Mouse (Mus musculus) stomach, postnatal 0 days (tissue): ENCODE data around the gene Olfr342. TPM values are rescaled to one million over a fixed set of nuclear protein-coding genes. Genes with fewer than 3 reads are reported as not detected.

ENCODE experiments used
- ATAC-seq: fragments of 200-750 bp; cut with Nextera tagmentation; 2 replicates; pipeline ENCODE4 v1.8.0; 2017; ENCODE audit not compliant: low FRiP score, low TSS enrichment
- DNase-seq: peaks from one replicate; pipeline ENCODE4 v3.0.0-alpha.2; 2016; ENCODE audit warnings: low spot score
- H3K27ac ChIP-seq: fragments of 300-500 bp; sonication (generic); replicated peaks from 2 replicates; pipeline ENCODE4 v1.5.1; 2014; ENCODE audit warnings: mild to moderate bottlenecking, control low read depth
- H3K27me3 ChIP-seq: fragments of 300-500 bp; sonication (generic); 2 replicates; pipeline ENCODE4 v1.6.1; 2014; ENCODE audit warnings: low read length; ENCODE audit not compliant: control insufficient read depth, insufficient read depth
- H3K36me3 ChIP-seq: fragments of 300-500 bp; sonication (generic); 2 replicates; pipeline ENCODE4 v1.6.1; 2014; ENCODE audit warnings: low read length, mixed read lengths; ENCODE audit not compliant: control insufficient read depth, insufficient read depth
- H3K4me1 ChIP-seq: fragments of 300-500 bp; sonication (generic); replicated peaks from 2 replicates; pipeline ENCODE4 v1.6.1; 2014; ENCODE audit warnings: antibody characterized with exemption; ENCODE audit not compliant: control insufficient read depth, insufficient read depth
- H3K4me2 ChIP-seq: fragments of 300-500 bp; sonication (generic); replicated peaks from 2 replicates; pipeline ENCODE4 v1.6.1; 2014; ENCODE audit warnings: low read depth, mild to moderate bottlenecking, control low read depth, moderate library complexity
- H3K4me3 ChIP-seq: fragments of 300-500 bp; sonication (generic); 2 replicates; pipeline ENCODE4 v1.5.1; 2014; ENCODE audit warnings: low read depth, low read length, control low read depth
- H3K9ac ChIP-seq: fragments of 300-500 bp; sonication (generic); 2 replicates; pipeline ENCODE4 v1.6.1; 2014; ENCODE audit warnings: mild to moderate bottlenecking, low read length, control low read depth, mixed read lengths
- H3K9me3 ChIP-seq: fragments of 300-500 bp; sonication (generic); 2 replicates; pipeline ENCODE4 v1.6.1; 2016; ENCODE audit warnings: low read length; ENCODE audit not compliant: control insufficient read depth
- CTCF ChIP-seq: IDR thresholded peaks from 2 replicates; pipeline ENCODE4 v1.5.1; 2016; ENCODE audit warnings: antibody characterized with exemption, low read depth, mild to moderate bottlenecking, moderate library complexity
- EP300 ChIP-seq: optimal IDR thresholded peaks from 2 replicates; pipeline ENCODE3; 2016; ENCODE audit warnings: antibody characterized with exemption
- WGBS: fragments of 180-500 bp; shearing (Covaris S2); extraction: QIAGEN DNeasy Blood & Tissue Kit; methylation state at CpG from one replicate; pipeline ENCODE4 v1.1.7; 2014; 5-methylcytosine and 5-hydroxymethylcytosine counted together
- polyA plus RNA-seq: library from polyadenylated mRNA; unstranded; fragments of >200 nt; fragmentation: Nextera tagmentation; extraction: Ambion mirVana; gene quantifications from 2 replicates; pipeline ENCODE4 v1.2.1, GENCODE M21; 2015

Gene Olfr342
- not detected in 2 replicates for polyA plus RNA-seq

GRCm38 (mm10) chr2:36524698-36525097 is at the start of gene Olfr342:
Gene Olfr342 (plus strand): TSS chr2:36524998.
- no peaks in the 10 kb centered on the region for H3K36me3 ChIP-seq
- no peak for DNase-seq
- no peak within 1 kb of the TSS for H3K4me3 ChIP-seq
- WGBS: 71% methylated on average over 3 of the region's 3 CpGs
- no peaks in the 10 kb centered on the region for H3K9me3 ChIP-seq
- H3K4me1 ChIP-seq: no peaks in the 10 kb centered on the region
- ATAC-seq: no peak
- H3K9ac ChIP-seq: no peak within 1 kb of the TSS
- no peak for TF ChIP-seq CTCF
- no peak for TF ChIP-seq EP300
- H3K4me2 ChIP-seq: no peak within 1 kb of the TSS
- H3K27ac ChIP-seq: no peak within 1 kb of the TSS
- H3K27me3 ChIP-seq: no peaks in the 10 kb centered on the region

GRCm38 (mm10) chr2:36482368-36482767 is 42.4 kb upstream of the Olfr342 start, which contains the start of gene Olfr341:
Gene Olfr341 (minus strand): TSS chr2:36482468.
- H3K27me3 ChIP-seq: no peaks in the 10 kb centered on the region
- H3K4me1 ChIP-seq: no peaks in the 10 kb centered on the region
- H3K9ac ChIP-seq: no peak within 1 kb of the TSS
- H3K4me2 ChIP-seq: no peak within 1 kb of the TSS
- no peaks in the 10 kb centered on the region for H3K9me3 ChIP-seq
- TF ChIP-seq EP300 (no peak), CTCF (no peak)
- DNase-seq: no peak
- H3K4me3 ChIP-seq: no peak within 1 kb of the TSS
- H3K36me3 ChIP-seq: no peaks in the 10 kb centered on the region
- H3K27ac ChIP-seq: no peak within 1 kb of the TSS
- no peak for ATAC-seq

- Histone ChIP-seq H3K9me3 (no peaks in the 10 kb centered on the region), H3K36me3 (no peaks in the 10 kb centered on the region), H3K4me1 (no peaks in the 10 kb centered on the region), H3K4me2 (no peak overlapping the region), H3K9ac (no peak overlapping the region), H3K4me3 (no peak overlapping the region), H3K27me3 (no peaks in the 10 kb centered on the region), H3K27ac (no peak overlapping the region)
- TF ChIP-seq EP300 (no peak), CTCF (no peak)
- ATAC-seq: no peak
- no peak for DNase-seq
These were observed 40.4 kb downstream of the Olfr342 start for GRCm38 (mm10) chr2:36565156-36565555.

- ATAC-seq: no peak
These were observed 41.6 kb downstream of the Olfr342 start, which contains the start of gene Olfr344 for GRCm38 (mm10) chr2:36566362-36566761. Gene Olfr344 (plus strand): TSS chr2:36566662.

GRCm38 (mm10) chr2:36567022-36567421 is 42.2 kb downstream of the Olfr342 start:
- ATAC-seq: no peak
- no peak for DNase-seq
- no peak overlapping the region for H3K4me2 ChIP-seq
- no peak overlapping the region for H3K27ac ChIP-seq
- H3K4me1 ChIP-seq: no peaks in the 10 kb centered on the region
- no peaks in the 10 kb centered on the region for H3K27me3 ChIP-seq
- no peaks in the 10 kb centered on the region for H3K9me3 ChIP-seq
- no peak overlapping the region for H3K4me3 ChIP-seq
- TF ChIP-seq EP300 (no peak), CTCF (no peak)
- no peaks in the 10 kb centered on the region for H3K36me3 ChIP-seq
- no peak overlapping the region for H3K9ac ChIP-seq

More at GRCm38 (mm10) chr2:36566362-36566761, 41.6 kb downstream of the Olfr342 start, which contains the start of gene Olfr344:
- DNase-seq: no peak
- TF ChIP-seq CTCF: no peak
- no peak for TF ChIP-seq EP300
- Histone ChIP-seq H3K4me1 (no peaks in the 10 kb centered on the region), H3K27ac (no peak within 1 kb of the TSS), H3K4me3 (no peak within 1 kb of the TSS), H3K4me2 (no peak within 1 kb of the TSS), H3K9ac (no peak within 1 kb of the TSS), H3K27me3 (no peaks in the 10 kb centered on the region), H3K36me3 (no peaks in the 10 kb centered on the region), H3K9me3 (no peaks in the 10 kb centered on the region)
- 90% methylated on average over 1 of the region's 1 CpGs for WGBS

- Histone ChIP-seq H3K27me3 (no peaks in the 10 kb centered on the region), H3K36me3 (no peaks in the 10 kb centered on the region), H3K4me3 (no peak overlapping the region), H3K4me2 (no peak overlapping the region), H3K27ac (no peak overlapping the region), H3K9ac (no peak overlapping the region), H3K9me3 (no peaks in the 10 kb centered on the region), H3K4me1 (no peaks in the 10 kb centered on the region)
- no peak for TF ChIP-seq CTCF
- no peak for TF ChIP-seq EP300
- DNase-seq (no peak), ATAC-seq (no peak)
- 95% methylated on average over 3 of the region's 3 CpGs for WGBS
These were observed 43.0 kb downstream of the Olfr342 start for GRCm38 (mm10) chr2:36567845-36568244.

Other genes starting within 250 kb of the Olfr342 start
- gene Olfr338, start 151.5 kb upstream of the Olfr342 start, polyA plus RNA-seq: 0.01 TPM in 1 of 2 replicates, not detected in the other
- not detected in 2 replicates for gene Olfr339, start 106.1 kb upstream of the Olfr342 start, polyA plus RNA-seq
- not detected in 2 replicates for gene Olfr340, start 72.4 kb upstream of the Olfr342 start, polyA plus RNA-seq
- gene Olfr341, start 42.5 kb upstream of the Olfr342 start, polyA plus RNA-seq: 0.04 TPM in 1 of 2 replicates, not detected in the other
- 0.04 TPM in 1 of 2 replicates, not detected in the other for gene Olfr344, start 41.7 kb downstream of the Olfr342 start, polyA plus RNA-seq
- not detected in 2 replicates for gene Olfr345, start 115.0 kb downstream of the Olfr342 start, polyA plus RNA-seq
- gene Olfr346, start 160.8 kb downstream of the Olfr342 start, polyA plus RNA-seq: not detected in 2 replicates
- not detected in 2 replicates for gene Olfr347, start 206.9 kb downstream of the Olfr342 start, polyA plus RNA-seq